Mouse (Mus musculus): ENCODE results near the gene Ttll3.

Ttll3 gene

GRCm38 (mm10) chr6:113377496-113378385, 11.3 kb upstream of the Ttll3 start, which contains the start of the genes Tada3 and Arpc4:
TSS of gene Tada3 (minus strand) at chr6:113377883.
TSS of gene Arpc4 (plus strand) at chr6:113378115.
- DNase-seq (ENCODE audit: inconsistent age in 2 of 2, low spot score in 1 of 2): peak; percentile 93 to 98

- DNase-seq (ENCODE audit: inconsistent age in 2 of 2, low spot score in 1 of 2): peak in 1 of 2 experiments; percentile 39
These were observed 9.8 kb upstream of the Ttll3 start for GRCm38 (mm10) chr6:113379246-113379645.

DNA sequence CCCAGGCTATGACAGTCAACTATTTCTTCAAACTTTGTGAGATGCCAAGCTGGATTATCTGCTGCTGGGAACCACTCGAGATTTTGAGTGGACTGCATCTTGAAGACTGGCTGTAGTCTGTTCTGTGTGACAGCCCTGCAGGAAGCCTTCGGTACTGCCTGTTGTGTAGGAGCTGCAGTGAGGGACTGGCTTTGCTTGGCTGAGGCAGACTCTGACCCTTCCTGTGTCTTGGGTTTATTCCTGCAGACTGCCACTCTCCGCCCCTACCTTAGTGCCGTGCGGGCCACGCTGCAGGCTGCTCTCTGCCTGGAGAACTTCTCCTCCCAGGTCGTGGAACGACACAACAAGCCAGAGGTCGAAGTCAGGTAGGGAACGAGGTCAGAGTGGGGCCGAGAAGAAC, 8.6 kb upstream of the Ttll3 start:
- DNase-seq (ENCODE audit: inconsistent age in 2 of 2, low spot score in 1 of 2): no peak

- DNase-seq (ENCODE audit: inconsistent age in 2 of 2, low spot score in 1 of 2): no peak
These were observed 4.6 kb upstream of the Ttll3 start for GRCm38 (mm10) chr6:113384351-113384927.

DNA sequence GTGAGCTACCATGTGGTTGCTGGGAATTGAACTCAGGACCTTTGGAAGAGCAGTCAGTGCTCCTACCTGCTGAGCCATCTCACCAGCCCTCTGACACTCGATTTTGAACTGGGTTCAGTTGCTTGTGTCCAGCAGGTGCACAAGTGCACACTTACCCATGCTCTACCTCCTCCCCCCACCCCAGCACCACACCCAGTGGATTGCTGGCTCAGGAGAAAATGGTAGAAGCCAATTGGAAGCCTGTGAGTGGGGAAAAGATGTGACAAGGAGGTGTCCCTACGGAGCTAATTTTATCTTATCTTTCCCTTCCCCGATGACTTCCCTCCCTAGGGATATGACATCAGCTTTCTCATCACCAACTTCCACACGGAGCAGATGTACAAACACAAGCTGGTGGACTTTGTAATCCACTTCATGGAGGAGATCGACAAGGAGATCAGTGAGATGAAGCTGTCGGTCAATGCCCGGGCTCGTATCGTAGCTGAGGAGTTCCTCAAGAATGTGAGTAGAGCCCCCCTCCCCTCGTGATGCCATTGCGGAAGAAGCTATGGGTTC, 3.8 kb upstream of the Ttll3 start:
- DNase-seq (ENCODE audit: inconsistent age in 2 of 2, low spot score in 1 of 2): no peak

GRCm38 (mm10) chr6:113386025-113386424, 3.0 kb upstream of the Ttll3 start:
- DNase-seq (ENCODE audit: inconsistent age in 2 of 2, low spot score in 1 of 2): no peak

DNA sequence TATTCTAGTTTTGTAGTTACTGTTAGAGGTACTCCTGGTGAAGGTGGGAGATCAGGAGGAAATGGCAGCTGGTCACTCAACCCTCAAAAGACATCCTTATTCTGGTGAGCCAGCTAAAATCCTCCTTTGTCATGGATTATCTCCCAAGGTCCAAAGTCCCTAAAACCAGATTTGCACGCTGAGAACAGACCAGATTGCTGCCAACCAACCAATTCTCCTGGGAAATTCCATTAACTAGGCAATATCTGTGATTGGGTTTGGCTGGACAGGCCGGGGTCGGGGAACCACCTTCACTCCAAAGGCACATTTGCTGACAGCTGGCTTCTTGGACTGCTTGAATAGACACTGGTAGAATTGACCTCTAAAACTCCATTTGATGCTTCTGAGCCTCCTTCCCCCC, 1.7 kb downstream of the Ttll3 start:
- no peak for DNase-seq (ENCODE audit: inconsistent age in 2 of 2, low spot score in 1 of 2)

GRCm38 (mm10) chr6:113392015-113392386, 2.9 kb downstream of the Ttll3 start:
- DNase-seq (ENCODE audit: inconsistent age in 2 of 2, low spot score in 1 of 2): no peak

- DNase-seq (ENCODE audit: inconsistent age in 2 of 2, low spot score in 1 of 2): peak; percentile 53 to 85
These were observed 3.5 kb downstream of the Ttll3 start for GRCm38 (mm10) chr6:113392387-113393071.

DNA sequence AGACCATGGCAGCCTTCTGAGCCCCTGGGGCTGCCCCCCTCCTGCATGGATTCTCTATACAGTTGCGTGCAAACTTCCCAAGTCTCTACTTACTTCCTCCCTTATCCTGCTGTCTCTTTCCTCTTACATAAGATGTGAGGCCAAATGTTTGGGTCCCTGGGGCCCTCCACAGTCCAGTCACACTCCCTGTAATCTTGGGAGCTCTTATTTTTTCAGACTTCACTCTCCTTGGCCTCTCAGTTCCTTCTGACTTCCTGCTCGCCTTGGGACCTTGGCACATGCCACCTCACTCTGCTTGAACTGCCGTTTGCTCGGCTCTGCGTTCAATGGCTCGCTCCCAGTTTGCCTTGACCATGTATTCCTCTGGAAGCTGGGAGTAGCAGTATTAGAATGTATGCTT, 4.9 kb downstream of the Ttll3 start:
- no peak for DNase-seq (ENCODE audit: inconsistent age in 2 of 2, low spot score in 1 of 2)

DNA sequence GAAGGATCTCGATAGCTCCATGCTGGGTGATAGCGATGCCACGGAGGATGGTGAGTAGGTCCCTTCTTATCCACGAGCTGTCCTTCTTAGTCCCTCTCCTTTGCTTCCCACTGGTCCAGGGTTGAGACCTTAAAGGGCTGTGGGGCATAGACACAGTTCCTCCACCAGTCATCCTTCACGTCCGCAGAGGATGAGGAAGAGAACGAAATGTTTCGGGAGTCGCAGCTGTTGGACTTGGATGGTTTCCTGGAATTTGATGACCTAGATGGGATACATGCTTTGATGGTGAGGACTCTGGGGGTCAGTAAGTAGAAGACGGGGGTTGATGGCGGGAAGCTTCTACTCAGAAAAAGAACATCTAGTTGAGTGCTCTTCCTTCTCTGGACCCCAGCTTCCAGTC, 5.8 kb downstream of the Ttll3 start:
- DNase-seq (ENCODE audit: inconsistent age in 2 of 2, low spot score in 1 of 2): peak in 1 of 2 experiments; percentile 17

DNA sequence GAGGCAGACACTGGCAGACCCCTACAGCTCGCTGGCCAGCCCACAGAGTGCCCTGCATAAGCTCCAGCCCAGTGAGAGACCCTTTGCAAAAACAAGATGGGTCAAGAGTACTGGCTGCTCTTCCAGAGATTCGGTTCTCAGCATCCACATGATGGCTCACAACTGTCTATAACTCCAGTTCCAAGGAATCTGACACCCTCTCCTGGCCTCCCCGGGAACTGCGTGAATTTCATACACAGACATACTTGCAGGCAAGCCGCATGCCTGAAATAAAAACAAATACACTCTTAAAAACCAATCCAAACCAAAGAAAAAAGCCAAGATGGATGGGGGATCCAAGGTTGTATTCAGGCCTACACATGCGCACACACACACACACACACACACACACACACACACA, 6.4 kb downstream of the Ttll3 start:
- no peak for DNase-seq (ENCODE audit: inconsistent age in 2 of 2, low spot score in 1 of 2)

DNA sequence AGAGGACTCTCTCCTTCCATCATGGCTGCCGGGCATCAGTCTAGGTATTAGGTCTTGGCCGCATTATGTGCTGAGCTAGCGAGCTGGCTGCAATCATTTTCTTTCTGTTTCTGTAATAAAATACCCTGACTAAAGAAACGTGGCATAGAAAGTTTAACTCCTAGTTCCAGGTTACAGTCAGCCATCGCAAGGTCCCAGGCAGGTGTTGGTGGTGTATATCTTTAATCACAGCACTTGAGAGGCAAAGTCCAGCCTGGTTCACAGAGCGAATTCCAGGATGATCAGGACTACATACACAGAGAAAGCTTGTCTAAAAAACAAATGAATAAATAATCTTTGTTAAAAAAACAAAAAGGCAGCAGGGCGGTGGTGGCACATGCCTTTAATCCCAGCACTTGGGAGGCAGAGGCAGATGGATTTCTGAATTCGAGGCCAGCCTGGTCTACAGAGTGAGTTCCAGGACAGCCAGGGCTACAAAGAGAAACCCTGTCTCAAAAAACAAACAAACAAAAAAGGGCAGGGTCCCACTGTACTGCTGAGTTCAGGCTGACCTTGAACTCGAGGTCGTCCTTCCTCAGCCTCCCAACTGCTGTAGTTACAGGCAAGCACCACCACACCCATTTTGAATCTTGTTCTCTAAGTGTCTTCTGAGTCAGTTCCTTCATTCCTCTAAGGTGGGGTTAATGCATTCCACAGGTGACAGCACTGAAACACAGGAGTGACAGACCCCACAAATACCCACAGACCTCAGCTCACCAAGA, 7.4 kb downstream of the Ttll3 start:
- DNase-seq (ENCODE audit: inconsistent age in 2 of 2, low spot score in 1 of 2): no peak

DNA sequence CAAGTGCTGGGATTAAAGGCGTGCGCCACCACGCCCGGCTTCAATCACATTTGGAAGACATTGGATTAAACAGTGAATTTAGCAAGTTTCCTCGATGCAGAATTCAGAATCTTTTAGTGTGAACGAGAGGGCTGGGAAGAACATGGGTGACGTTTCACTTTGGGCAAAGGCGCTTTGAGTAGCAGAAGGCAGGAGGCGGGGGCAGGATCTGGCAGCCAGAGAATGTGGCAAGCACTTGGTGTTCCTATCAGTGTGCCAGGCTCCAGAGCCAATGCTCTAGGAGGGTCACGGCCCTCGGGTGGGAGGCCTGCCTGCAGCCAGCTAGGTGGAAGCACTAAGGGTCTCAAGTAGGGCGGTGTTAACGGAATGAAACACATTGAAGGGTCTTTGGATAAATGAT, 13.0 kb downstream of the Ttll3 start:
- no peak for DNase-seq (ENCODE audit: inconsistent age in 2 of 2, low spot score in 1 of 2)

DNA sequence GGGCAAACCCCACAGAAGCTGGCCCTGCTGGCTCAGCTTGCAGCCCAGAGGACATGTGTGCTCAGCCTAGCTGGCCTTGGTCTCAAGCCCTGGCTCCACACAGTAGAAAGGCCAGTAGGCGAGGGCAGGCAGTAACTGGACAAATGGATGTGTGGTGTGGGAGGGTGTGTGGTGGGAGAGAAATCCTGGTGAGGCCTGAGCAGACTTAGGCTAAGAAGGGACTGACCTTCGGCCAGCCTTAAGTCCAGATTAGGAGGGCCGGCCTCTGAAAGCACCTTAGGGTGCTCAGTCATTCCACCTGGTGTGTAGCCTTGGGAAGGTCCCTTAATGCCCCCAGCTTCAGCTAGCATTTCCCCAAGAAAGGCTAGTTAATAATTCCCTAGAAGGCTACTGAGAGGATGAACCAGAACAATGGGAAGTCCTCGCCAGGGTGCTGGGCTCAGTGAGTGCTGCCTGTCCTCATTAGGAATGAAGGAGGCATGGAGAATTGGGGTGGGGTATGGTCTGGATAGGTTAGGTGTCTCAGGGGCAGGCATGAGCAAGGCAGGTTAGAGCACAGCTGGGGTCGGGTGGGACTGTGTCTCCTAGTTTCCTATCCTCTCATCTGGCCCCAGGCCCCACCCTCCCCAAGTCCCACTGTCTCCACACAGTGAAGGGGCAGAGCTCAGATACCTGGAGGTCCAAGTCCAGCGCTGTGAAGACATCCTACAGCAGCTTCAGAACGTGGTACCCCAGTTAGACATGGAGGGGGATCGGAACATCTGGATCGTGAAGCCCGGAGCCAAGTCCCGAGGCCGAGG, 15.8 kb downstream of the Ttll3 start:
- DNase-seq (ENCODE audit: inconsistent age in 2 of 2, low spot score in 1 of 2): no peak

DNA sequence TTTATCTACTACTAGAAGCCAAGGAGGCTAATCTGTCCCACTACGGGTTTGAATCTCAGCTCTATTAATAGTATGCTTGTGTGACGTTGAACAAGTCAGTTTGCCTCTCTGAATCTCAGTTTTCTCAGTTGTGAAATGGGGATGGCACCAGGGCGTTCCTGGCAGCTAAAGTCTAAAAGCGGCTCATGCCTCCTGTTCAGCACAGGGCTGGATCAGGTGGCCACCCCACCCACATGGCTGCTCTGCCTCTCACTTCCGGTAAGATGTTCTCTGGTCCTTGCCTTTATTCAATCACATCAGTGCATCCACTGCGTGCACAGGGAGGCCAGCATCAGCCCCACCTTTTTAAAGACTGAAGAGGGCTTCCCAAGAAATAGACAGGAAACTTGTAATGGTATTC, 16.4 kb downstream of the Ttll3 start:
- DNase-seq (ENCODE audit: inconsistent age in 2 of 2, low spot score in 1 of 2): no peak

- DNase-seq (ENCODE audit: inconsistent age in 2 of 2, low spot score in 1 of 2): no peak
These were observed 17.6 kb downstream of the Ttll3 start for GRCm38 (mm10) chr6:113406683-113407082.

DNA sequence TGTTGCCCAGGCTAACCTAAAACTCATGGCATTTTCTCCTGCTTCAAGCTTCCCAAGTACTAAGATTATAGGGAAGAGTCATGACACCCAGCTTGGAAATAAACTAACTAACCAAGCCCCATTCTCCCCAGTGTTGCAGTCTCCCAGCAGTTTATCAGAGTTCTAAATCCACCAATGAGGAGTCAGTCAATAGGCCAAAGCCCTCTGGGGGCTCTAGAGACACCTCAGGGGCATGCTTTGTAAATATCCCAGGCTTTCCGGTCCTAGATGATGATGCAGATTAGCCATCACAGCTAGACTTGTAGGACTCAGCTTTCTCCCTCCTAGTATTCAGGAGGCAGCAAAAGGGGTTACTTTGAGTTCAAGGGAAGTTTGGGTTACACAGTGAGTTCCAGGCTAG, 20.9 kb downstream of the Ttll3 start:
- DNase-seq (ENCODE audit: inconsistent age in 2 of 2, low spot score in 1 of 2): no peak

DNA sequence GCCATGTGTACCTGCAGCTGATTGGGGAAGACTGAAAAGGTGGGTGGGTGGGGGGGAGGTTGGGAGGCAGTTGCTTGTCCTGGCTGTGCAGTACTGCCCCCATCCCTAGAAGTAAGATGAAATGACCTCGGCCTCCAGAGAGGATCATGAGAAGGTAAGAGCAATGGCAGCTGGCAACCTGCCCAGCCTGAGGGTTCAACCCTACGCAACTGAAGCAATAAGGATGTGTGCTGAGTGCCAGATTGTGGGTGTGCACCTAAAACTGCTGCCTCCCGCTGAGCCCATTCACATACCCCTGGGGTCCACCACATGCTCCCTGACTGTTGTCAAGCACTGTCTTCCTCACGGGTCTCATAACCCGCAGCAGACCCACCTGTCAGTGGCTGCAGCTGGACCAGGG, 27.4 kb downstream of the Ttll3 start:
- no peak for DNase-seq (ENCODE audit: inconsistent age in 2 of 2, low spot score in 1 of 2)
